Mouse (Mus musculus) yolk sac, embryonic 10.5 days (tissue): ENCODE results near the gene Rfc2.
"Not testable (repeated sequence)": the region's sequence is repeated elsewhere in the genome, so short reads cannot be mapped to it uniquely, and the experiment has no call there.

Experiments used
- DNase-seq: peaks from one replicate; pipeline ENCODE4 v3.0.0-alpha.2; 2017; ENCODE audit warnings: low spot score

The Rfc2 gene

GRCm38 (mm10) chr5:134648976-134649375 is 67.8 kb downstream of the Rfc2 start:
- not testable (repeated sequence) for DNase-seq

- no peak for DNase-seq
Measured at GRCm38 (mm10) chr5:134650926-134651325, 69.8 kb downstream of the Rfc2 start.
